Mouse (Mus musculus): ENCODE results near the gene Tulp3. TPM values are rescaled to one million over a fixed set of nuclear protein-coding genes. Genes with fewer than 3 reads are reported as not detected.
A peak's percentile ranks its signal among the peaks of the same experiment; 100 is the strongest.
"Not testable (repeated sequence)": the region's sequence is repeated elsewhere in the genome, so short reads cannot be mapped to it uniquely, and the experiment has no call there.

Gene Tulp3
- 29.1 and 29.3 TPM in 2 replicates for polyA plus RNA-seq (2016; fragmentation: Nextera tagmentation; extraction: Ambion mirVana)

DNA sequence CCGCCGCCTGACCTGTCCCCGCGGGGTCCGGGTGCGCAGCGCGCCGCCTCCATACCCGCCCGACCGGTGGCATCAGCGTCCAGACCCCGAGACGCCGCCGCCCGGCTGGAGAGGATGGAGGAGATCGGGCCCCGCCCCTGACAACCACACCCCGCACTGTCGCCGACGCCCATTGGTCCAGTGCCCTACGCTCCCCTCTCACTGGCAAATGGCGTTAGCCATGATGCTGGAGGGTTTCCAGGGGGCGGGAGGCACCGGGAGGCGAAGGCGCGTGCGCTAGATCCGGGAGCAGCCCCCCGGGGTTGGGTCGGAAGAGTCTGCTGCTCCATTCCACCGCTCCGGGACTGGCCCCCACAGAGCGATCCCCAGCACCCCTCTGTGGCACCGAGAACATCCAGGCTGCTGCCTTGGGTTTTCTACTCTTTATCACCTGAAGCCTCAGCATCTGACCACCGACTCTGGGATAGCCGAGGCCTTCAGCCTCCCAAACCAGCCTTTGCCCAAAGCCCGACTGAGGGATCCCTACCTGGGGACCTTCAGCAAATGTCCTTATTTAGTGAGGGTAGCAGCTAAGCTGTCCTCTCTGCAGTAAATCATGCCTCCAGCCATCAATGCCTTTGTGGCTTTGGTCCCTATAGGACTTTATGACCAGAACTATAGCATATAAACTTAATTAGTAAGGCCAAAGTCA, at the start of gene Tulp3:
TSS of gene Tulp3 (minus strand) at position 126 of the 691 bp plus-strand sequence.
- H3K9ac ChIP-seq, result peak within 1 kb of the TSS; percentile 81
- H3K4me3 ChIP-seq, result peak within 1 kb of the TSS; percentile 82
- peaks cover 23% of the 10 kb centered on the region for H3K36me3 ChIP-seq
- WGBS, result under 1% methylated on average over 42 of the region's 42 CpGs
- peak within 1 kb of the TSS; percentile 91 for H3K27ac ChIP-seq
- peak; percentile 98 for ATAC-seq (ENCODE audit: insufficient number of reproducible peaks, insufficient read depth, low FRiP score, low TSS enrichment)
- no peaks in the 10 kb centered on the region for H3K27me3 ChIP-seq
- no peaks in the 10 kb centered on the region for H3K9me3 ChIP-seq
- H3K4me1 ChIP-seq, result peaks cover 24% of the 10 kb centered on the region
- peak within 1 kb of the TSS; percentile 63 for H3K4me2 ChIP-seq (replicated peaks)

DNA sequence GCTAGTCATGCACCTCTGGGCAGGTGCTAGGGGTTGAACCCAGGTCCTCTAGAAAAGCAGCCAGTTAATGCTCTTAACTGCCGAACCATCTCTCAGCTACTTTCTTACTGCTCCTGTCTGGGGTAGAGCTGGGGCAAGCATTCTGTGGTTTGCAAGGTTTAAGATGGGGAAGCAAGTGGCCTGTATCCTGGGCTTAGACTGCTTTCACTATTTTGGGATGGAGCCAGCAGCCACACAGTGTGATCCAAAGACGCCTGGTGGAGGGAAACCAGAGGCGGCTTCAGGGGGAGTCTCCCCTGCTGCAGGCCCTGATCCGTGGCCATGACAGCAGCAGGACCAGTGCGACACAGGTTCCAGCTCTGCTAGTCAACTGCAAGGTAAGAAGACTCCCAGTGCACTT, 49.1 kb upstream of the Tulp3 start:
- Histone ChIP-seq H3K27me3 (no peaks in the 10 kb centered on the region), H3K36me3 (peaks cover 24% of the 10 kb centered on the region), H3K9me3 (no peaks in the 10 kb centered on the region), H3K27ac (no peak overlapping the region), H3K9ac (no peak overlapping the region), H3K4me1 (no peaks in the 10 kb centered on the region), H3K4me3 (no peak overlapping the region), H3K4me2 (replicated peaks) (no peak overlapping the region)
- no peak for ATAC-seq (ENCODE audit: insufficient number of reproducible peaks, insufficient read depth, low FRiP score, low TSS enrichment)
- 56% methylated on average over 5 of the region's 5 CpGs for WGBS

DNA sequence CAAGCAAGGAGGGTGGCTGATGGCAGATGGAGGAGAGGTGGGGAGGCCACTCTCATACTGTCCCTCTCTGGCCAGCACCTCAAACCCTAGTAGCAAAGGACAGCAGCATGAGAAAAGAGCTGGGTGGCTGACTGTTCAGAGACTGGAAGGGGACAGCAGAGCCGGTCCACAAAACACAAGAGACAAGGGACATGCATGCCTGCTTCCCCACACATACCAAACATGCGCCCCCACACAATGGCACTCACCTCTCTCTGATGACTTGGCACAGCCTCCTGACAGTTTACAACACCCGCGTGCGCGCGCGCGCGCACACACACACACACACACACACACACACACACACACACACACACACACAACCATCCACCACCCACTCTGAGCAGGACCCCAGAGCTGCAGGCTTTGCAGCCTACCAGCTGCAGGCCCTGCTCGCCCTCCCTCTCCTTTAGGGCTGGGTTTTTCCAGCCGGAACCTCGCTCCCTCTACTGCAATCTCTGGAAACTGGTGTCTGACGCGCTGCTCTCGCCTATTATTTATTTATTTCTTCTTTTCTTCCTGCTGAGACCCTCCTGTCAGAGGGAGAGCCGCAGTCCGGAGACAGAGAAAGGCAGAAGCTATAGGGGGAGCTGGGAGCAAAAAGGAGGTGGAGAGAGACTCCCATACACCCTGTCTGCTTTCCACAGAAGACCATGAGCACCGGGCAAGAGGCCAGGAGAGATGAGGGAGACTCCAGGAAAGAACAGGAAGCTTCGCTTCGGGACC, 44.0 kb upstream of the Tulp3 start:
- Histone ChIP-seq H3K4me2 (replicated peaks) (peak overlapping the region; percentile 33), H3K4me3 (no peak overlapping the region), H3K9ac (peak overlapping the region; percentile 16; the same call in 1 of the 2 replicates), H3K9me3 (no peaks in the 10 kb centered on the region), H3K27me3 (no peaks in the 10 kb centered on the region), H3K4me1 (0 out of 2 replicates have a peak, but pooled peaks cover 4% of the 10 kb centered on the region), H3K36me3 (no peaks in the 10 kb centered on the region), H3K27ac (peak overlapping the region; percentile 23; the same call in 1 of the 2 replicates)
- ATAC-seq (ENCODE audit: insufficient number of reproducible peaks, insufficient read depth, low FRiP score, low TSS enrichment), result peak; percentile 80
- 34% methylated on average over 16 of the region's 21 CpGs for whole genome bisulfite sequencing

- Histone ChIP-seq H3K4me3 (no peak within 1 kb of the TSS), H3K36me3 (no peaks in the 10 kb centered on the region), H3K9ac (peak within 1 kb of the TSS; percentile 16; the same call in 1 of the 2 replicates), H3K4me2 (replicated peaks) (peak within 1 kb of the TSS; percentile 33), H3K4me1 (0 out of 2 replicates have a peak, but pooled peaks cover 4% of the 10 kb centered on the region), H3K27me3 (no peaks in the 10 kb centered on the region), H3K9me3 (no peaks in the 10 kb centered on the region), H3K27ac (peak within 1 kb of the TSS; percentile 23; the same call in 1 of the 2 replicates)
- ATAC-seq (ENCODE audit: insufficient number of reproducible peaks, insufficient read depth, low FRiP score, low TSS enrichment), result no peak
- 70% methylated on average over 3 of the region's 3 CpGs for WGBS
Observed at GRCm38 (mm10) chr6:128398996-128399395, 43.3 kb upstream of the Tulp3 start, which contains the start of gene Nrip2. Nrip2 (plus strand) TSS chr6:128399296.

- Histone ChIP-seq H3K27me3 (no peaks in the 10 kb centered on the region), H3K9me3 (no peaks in the 10 kb centered on the region), H3K4me3 (no peak overlapping the region), H3K27ac (no peak overlapping the region), H3K4me1 (0 out of 2 replicates have a peak, but pooled peaks cover 4% of the 10 kb centered on the region), H3K9ac (no peak overlapping the region), H3K4me2 (replicated peaks) (no peak overlapping the region), H3K36me3 (no peaks in the 10 kb centered on the region)
- 74% methylated on average over 7 of the region's 7 CpGs for WGBS
- ATAC-seq (ENCODE audit: insufficient number of reproducible peaks, insufficient read depth, low FRiP score, low TSS enrichment), result no peak
Observed at GRCm38 (mm10) chr6:128397574-128398261, 42.1 kb upstream of the Tulp3 start.

- Histone ChIP-seq H3K4me1 (no peaks in the 10 kb centered on the region), H3K27me3 (no peaks in the 10 kb centered on the region), H3K9me3 (no peaks in the 10 kb centered on the region), H3K4me3 (no peak overlapping the region), H3K36me3 (no peaks in the 10 kb centered on the region), H3K4me2 (replicated peaks) (no peak overlapping the region), H3K27ac (no peak overlapping the region), H3K9ac (no peak overlapping the region)
- ATAC-seq (ENCODE audit: insufficient number of reproducible peaks, insufficient read depth, low FRiP score, low TSS enrichment), result no peak
- 55% methylated on average over 1 of the region's 1 CpGs for WGBS
Observed at GRCm38 (mm10) chr6:128390683-128391082, 35.0 kb upstream of the Tulp3 start.

- H3K9me3 ChIP-seq, result no peaks in the 10 kb centered on the region
- no peak overlapping the region for H3K4me3 ChIP-seq
- no peaks in the 10 kb centered on the region for H3K27me3 ChIP-seq
- ATAC-seq (ENCODE audit: insufficient number of reproducible peaks, insufficient read depth, low FRiP score, low TSS enrichment), result no peak
- no peaks in the 10 kb centered on the region for H3K36me3 ChIP-seq
- H3K27ac ChIP-seq, result no peak overlapping the region
- no peak overlapping the region for H3K9ac ChIP-seq
- no peak overlapping the region for H3K4me2 ChIP-seq (replicated peaks)
- WGBS, result 74% methylated on average over 1 of the region's 1 CpGs
- H3K4me1 ChIP-seq, result no peaks in the 10 kb centered on the region
Observed at GRCm38 (mm10) chr6:128389185-128389584, 33.5 kb upstream of the Tulp3 start.

DNA sequence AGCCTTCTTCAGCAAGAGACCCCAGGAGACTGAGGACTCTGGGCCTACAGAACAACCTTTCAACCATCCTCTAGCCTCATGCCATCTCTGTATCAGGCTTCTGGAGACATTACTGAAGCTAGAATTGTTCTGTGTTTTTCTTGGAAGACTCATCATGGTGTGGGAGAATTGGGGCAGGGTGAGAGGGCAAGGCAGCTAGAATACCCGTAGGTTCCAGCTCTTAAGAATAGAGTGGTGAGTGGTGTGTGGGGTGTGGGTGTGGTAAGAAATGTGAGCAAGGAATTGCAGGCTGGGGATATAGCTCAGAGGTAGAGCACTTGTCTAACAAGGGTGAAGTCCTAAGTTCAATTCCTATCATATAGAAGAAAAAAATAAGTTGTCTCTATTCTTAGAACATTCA, 29.4 kb upstream of the Tulp3 start:
- H3K27ac ChIP-seq, result no peak overlapping the region
- H3K36me3 ChIP-seq, result no peaks in the 10 kb centered on the region
- ATAC-seq (ENCODE audit: insufficient number of reproducible peaks, insufficient read depth, low FRiP score, low TSS enrichment), result no peak
- H3K4me1 ChIP-seq, result no peaks in the 10 kb centered on the region
- H3K27me3 ChIP-seq, result no peaks in the 10 kb centered on the region
- no peak overlapping the region for H3K4me3 ChIP-seq
- H3K4me2 ChIP-seq (replicated peaks), result no peak overlapping the region
- no peaks in the 10 kb centered on the region for H3K9me3 ChIP-seq
- WGBS, result 77% methylated on average over 1 of the region's 1 CpGs
- H3K9ac ChIP-seq, result no peak overlapping the region

DNA sequence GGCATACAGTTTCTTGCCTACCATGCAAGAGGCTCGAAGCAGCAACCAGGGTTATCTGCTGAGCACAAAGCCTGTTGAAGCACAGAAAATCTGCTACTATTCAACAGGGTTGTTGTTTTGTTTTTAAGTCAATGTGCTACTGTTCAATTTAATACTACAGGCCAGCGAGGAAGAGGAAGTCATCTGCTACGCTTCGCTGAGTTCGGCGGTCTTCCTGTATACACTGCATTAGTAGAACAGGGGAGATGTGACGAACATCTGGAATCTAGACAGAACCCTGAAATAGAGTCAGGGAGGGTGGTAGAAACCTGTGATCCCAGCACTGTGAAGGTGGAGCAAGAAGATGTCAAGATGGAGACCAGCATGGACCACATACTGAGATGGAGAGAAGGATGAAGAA, 28.1 kb upstream of the Tulp3 start:
- Histone ChIP-seq H3K4me2 (replicated peaks) (no peak overlapping the region), H3K9me3 (no peaks in the 10 kb centered on the region), H3K4me1 (no peaks in the 10 kb centered on the region), H3K27ac (no peak overlapping the region), H3K27me3 (no peaks in the 10 kb centered on the region), H3K9ac (no peak overlapping the region), H3K36me3 (no peaks in the 10 kb centered on the region), H3K4me3 (no peak overlapping the region)
- no peak for ATAC-seq (ENCODE audit: insufficient number of reproducible peaks, insufficient read depth, low FRiP score, low TSS enrichment)
- 60% methylated on average over 7 of the region's 7 CpGs for WGBS

- H3K4me3 ChIP-seq, result no peak overlapping the region
- no peaks in the 10 kb centered on the region for H3K9me3 ChIP-seq
- H3K4me1 ChIP-seq, result no peaks in the 10 kb centered on the region
- H3K27me3 ChIP-seq, result no peaks in the 10 kb centered on the region
- no peak overlapping the region for H3K4me2 ChIP-seq (replicated peaks)
- no peak overlapping the region for H3K9ac ChIP-seq
- H3K36me3 ChIP-seq, result peaks cover 8% of the 10 kb centered on the region
- no peak overlapping the region for H3K27ac ChIP-seq
- no peak for ATAC-seq (ENCODE audit: insufficient number of reproducible peaks, insufficient read depth, low FRiP score, low TSS enrichment)
- WGBS, result 79% methylated on average over 3 of the region's 3 CpGs
Observed at GRCm38 (mm10) chr6:128381254-128381653, 25.6 kb upstream of the Tulp3 start.

GRCm38 (mm10) chr6:128380594-128381167, 25.0 kb upstream of the Tulp3 start:
- 69% methylated on average over 1 of the region's 1 CpGs for whole genome bisulfite sequencing
- H3K27me3 ChIP-seq; H3K4me1 ChIP-seq; H3K9me3 ChIP-seq; H3K27ac ChIP-seq; H3K9ac ChIP-seq; H3K4me2 ChIP-seq (replicated peaks); H3K4me3 ChIP-seq; ATAC-seq (ENCODE audit: insufficient number of reproducible peaks, insufficient read depth, low FRiP score, low TSS enrichment): not testable (repeated sequence)
- H3K36me3 ChIP-seq, result peaks cover 11% of the 10 kb centered on the region
